Mouse (Mus musculus) brain, adult 2 months (tissue): ENCODE data around the gene Kifap3.
"Not testable (repeated sequence)": the region's sequence is repeated elsewhere in the genome, so short reads cannot be mapped to it uniquely, and the experiment has no call there.

Experiments used
- DNase-seq: peaks from one replicate; pipeline ENCODE4 v3.0.0; 2011; ENCODE audit warnings: low read depth, low spot score

Kifap3 gene

DNA sequence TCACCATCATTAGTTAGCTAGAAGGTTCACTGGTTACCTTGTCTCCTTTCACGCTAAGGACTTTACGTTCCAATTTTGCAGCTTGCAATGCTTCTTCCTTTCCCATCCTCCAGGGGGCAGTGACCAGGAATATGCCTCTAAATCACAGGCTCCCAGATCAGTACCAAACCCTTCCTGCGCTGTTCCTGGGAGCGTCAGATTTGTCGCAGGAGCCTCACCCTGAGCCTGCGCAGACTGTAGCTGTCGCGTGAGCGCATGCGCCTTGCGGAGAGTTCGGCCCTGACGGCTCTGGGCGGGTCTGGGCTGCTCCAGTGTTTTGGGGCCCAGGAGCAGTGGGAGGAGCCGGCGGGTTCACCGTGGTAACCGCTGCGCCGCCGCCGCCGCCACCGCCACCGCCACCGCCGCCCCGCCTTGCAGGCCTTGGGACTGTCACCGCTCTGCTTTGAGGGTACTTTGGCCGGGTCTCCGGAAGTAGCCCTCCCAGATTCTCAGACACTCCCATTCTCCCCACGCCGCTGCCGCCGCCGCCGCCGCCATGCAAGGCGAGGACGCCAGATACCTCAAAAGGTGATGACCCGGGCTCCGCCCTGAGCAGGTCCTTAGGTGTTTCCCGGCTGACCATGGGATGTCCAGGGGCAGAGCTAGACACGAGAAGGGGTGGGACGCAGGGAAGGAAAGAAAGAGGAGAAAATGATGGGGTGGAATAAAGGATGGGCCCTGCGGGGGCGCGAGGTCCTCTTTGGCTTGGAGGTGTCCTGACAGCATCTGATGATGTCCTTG is at the start of gene Kifap3:
Gene Kifap3 (plus strand): TSS at position 248 of the 780 bp plus-strand sequence.
- peak; percentile 100 for DNase-seq

DNA sequence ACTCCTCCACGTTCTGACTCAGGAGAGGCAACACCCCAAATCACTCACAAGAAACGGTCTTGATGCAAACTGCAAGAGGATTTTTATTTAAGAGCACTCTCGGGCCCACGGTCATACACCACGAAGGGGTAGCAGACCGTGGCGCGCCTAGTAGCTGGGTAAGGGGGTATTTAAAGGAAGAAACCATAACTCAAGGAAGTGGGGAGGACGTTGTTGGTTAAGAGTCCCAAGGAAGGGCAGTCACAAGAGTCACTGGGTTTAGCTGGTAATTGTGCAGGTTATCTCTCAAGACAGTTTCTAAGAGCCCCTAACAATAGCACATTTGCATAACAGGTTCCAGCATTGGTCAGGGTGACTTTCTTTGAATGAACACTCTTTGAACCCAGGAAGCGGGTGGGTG is 48.2 kb upstream of the Kifap3 start:
- not testable (repeated sequence) for DNase-seq

DNA sequence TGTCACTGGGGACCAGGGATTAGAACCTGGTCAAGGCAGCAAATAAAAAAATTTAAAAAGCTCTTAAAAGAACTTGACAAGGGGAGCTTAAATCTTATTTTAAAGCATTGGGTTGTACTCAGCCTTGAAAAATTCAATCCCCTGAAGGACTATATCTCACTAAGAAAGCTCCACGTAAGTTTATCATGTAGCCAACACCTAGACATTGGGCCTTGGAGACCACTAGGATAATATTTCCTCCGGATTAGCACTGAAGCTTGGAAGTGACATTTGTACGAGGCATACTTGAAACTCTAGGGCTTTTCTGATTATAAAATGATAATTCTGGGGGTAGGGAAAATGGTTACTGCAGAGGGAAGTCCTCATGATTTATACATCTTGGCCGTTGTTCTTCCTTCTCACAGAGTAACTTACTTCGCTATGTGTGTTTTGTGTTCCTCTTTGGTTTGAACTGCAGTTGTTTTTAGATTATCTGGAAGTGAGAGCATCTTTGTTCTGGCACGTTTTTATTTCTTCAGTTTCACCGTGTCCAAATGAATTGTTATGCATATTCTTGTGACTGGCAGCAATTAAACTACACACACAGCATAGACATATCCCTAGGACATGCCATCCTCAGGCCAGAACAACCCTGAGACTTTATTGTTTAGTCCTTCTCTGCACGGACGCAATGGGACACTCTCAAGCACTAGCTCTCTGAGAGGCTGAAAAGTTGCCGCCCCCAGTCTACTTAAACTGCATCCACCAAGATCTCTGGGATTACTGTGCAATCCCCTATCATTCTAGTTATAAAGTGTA is 42.7 kb upstream of the Kifap3 start:
- DNase-seq: no peak

DNA sequence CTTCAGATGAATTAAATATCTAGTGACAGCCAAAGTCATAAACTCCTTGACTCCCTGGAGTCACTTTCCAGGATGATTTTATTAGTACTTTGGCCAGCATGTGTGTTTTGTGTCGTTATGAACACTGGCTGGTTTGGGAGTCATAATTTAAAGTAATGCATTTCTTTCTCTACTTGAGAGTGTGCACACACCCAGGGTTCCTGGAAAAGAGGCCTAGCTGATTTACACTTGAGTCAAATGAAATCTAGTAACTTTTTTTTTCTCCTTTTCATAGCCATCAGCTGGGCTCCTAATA is 42.2 kb upstream of the Kifap3 start:
- no peak for DNase-seq

DNA sequence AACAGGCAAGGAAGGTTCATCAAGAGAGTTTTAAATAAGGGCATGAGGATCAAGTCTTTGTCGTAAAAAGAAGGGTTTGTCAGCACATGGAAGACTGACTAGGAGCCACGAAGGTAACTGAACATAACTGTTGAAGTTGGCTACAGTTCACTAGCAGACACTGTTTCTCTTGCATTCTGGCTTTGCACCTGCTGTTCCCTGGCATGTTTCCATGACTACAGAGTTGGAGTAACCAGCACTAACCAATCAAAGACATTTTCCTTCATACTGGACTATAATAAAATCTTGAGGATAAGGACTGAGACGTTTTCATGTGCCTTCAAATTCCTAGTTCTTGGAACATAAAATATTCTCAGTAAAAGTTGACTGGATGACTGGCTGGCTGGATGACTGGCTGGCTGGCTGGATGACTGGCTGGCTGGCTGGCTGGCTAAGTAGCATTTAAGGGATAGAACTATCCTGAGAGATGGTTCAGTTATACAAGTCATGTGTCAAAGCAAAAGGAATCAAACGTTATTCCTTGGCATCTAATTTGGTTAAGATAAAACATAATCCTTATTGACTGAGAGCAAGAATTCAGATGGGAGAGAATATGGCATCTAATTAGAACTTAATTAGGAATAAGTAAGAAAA is 27.9 kb upstream of the Kifap3 start:
- DNase-seq: peak; percentile 12

DNA sequence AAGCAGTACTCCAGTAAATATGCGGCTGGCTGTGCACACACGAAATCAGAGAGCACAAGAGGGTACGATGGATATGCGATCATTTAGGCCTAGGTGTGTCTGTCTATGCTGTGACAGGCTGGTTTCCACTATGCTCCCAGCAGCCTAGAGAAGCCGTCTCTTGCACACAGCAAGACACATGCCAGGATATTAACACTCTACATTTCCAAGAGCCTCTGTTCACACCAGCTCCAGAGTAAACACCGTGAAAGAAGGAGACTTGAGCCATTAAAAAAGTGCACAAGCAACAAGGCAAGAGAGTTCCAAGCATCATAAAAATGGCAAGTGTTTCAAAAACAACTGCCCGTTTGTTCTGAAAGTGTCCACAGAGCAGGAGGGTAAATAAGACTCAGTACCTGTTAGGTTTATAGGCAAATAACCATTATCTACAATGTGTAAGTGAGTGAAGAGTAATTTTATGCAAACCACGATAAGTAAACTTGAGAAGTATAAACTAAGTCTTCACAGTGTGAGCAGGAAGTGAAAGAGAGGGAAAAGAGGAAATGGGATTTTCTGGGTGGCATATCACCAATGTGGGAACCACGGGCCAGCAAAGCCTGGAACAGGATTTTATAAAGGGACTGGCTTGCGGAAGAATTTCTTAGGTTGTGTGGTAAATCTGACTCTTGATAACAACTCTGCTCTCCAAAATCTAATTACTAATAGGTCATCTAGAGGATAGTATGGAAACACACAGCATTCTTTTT is 21.7 kb upstream of the Kifap3 start:
- no peak for DNase-seq

DNA sequence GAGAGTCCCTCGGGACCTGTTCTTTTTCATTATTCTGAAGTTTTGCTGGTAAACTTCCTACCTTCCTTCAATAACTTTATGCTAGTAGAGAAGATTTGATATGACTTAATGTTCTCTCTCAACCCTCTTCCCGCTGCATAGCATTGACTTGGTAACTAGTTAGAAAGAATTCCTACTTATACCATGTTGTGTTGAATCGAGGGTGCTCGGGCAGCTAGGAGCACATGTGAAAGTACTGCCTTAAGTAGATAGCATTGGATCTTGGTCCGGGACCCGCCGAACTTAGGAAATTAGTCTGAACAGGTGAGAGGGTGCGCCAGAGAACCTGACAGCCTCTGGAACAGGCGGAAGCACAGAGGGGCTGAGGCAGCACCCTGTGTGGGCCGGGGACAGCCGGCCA is 4.2 kb downstream of the Kifap3 start:
- not testable (repeated sequence) for DNase-seq

DNA sequence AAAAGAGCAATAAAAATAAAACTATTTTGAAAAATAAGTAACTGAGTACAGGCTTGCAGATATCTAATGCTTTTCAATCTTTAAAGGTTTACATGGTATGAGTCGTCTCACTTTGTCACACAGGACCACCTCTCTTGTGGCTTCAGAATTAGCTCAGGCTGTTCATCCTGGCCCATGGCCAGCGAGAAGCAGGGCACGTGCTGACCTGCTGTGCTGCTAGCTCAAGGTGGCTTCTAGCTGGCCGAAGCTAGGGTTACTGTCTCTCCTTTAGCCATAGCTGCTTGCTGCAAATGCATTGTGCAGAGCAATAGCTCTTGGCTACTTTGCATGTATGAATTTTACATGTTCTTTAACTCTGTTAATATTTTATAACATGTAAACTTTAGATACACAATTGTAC is 42.0 kb downstream of the Kifap3 start:
- peak; percentile 52 for DNase-seq

DNA sequence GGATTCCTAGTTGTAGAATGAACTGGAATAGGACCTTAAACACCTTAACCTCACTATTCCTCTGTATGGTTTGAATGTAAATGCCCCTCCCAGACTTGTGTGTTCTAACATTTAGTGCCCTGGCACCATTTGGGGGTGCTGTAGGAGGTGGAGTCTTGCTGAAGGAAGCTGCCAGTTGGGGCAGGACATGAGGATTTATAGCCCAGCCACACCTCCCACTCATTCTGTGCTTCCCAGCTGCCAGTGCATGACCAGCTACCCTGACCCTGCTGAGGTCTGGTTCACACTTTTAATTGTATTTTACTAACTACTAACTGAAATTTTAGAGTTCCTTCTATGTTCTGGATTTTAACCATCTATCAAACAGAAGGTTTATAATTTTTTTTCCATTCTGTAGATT is 50.1 kb downstream of the Kifap3 start:
- no peak for DNase-seq

DNA sequence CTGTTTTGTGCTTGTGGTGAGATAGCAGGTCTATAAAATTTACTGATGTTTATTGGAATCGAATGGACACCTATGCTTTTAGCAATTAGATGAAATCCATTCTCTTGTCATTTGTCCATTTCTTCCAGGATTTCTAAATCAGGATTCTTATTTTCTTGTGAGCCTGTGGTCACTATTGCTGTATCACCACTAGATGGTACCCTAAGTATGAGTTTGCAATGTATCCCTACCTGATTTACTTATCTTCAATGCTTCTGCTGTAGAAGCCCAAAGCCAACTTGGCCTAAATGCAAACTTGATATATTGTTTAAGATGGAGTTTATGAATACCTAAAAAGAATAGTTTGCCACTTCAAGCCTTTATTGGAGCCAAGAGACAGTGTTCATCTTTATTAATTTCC is 54.7 kb downstream of the Kifap3 start:
- peak; percentile 39 for DNase-seq

DNA sequence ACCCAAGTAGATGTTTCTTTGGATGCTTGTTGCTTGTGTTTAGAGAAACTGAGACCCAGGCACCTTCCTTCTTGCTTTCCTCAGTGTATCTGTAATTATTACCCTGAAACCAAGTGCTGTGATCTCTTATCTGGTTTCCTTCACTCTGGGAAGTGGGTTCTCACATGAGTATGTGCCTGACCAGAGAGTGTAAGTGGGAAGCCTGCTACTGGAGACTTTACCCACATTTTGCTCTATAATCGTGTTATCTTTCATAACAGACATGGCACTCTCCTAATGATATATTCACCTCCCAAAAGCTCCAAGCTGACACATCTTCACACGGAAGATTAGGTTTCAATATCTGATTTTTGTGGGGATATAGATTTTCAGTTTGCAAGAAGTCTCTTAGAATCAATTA is 55.7 kb downstream of the Kifap3 start:
- no peak for DNase-seq

DNA sequence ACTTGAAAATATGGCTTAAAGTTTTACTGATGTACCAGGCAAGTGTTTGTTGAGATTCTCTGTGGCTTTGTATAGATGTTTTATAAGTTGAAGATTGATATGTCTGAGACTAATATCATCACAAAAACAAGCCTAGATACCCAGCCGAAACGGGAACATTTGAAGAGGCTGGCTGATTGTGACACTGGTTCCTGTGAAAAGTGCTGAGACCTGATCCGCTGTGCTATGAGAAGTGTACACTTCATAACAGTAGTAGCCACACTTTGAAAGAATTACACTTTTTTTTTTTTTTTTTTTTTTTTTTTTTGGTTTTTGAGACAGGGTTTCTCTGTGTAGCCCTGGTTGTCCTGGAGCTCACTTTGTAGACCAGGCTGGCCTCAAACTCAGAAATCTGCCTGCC is 59.1 kb downstream of the Kifap3 start:
- DNase-seq: not testable (repeated sequence)

DNA sequence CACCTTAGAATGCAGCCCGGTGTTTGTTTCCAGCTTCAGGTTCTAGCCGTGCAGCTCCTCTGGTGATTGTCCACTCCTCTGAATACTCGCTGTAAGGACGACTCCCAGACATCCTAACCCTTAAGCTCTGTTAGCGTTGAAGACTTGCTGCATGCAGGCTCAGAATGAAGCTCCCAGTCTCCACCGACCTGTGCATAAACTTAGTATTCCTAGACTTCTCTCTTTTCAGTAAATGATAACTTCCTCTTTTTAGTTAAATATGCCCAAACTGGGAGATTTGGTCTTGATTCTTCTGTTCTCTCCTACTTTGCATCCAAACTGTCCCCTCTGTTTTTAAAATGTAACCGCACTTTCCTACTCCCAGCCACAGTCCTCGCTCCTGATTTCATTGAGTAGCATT is 61.2 kb downstream of the Kifap3 start:
- DNase-seq: no peak

DNA sequence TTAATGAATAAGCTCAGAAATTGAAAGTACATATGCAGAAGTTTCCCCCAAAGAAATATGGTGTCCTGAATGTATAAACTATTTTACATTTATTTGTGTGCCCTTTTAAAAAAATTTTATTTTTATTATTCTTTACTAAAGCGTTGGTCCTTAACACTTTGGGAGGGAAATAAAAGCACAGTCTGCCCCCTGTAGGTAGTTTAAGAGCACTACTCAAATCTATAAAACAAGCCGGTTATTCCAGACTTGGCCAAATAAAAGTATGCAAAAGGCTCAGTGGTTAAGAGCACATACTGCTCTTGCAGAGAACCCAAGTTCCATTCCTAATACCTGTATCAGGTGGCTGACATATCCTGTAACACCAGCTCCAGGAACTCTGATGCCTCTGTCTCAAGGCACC is 62.9 kb downstream of the Kifap3 start:
- DNase-seq: no peak

DNA sequence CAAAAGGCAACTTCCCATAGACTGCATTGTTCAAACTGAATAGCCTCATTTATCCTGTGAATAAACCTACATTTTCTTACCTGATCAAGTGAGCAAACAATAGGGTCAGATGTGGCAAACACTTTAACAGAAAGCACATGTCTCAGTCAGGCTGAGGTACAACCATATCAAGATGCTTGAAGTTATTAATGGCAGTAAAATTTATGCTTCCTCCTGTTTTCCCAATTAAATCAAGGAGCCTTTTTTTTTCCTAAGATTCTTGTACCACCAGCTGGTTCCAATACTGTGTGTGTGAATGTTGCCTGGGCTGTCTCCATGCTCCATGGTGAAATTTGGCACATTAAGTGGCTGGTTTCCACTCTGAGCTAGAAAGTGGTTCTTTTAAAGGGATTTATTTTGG is 64.5 kb downstream of the Kifap3 start:
- DNase-seq: no peak

DNA sequence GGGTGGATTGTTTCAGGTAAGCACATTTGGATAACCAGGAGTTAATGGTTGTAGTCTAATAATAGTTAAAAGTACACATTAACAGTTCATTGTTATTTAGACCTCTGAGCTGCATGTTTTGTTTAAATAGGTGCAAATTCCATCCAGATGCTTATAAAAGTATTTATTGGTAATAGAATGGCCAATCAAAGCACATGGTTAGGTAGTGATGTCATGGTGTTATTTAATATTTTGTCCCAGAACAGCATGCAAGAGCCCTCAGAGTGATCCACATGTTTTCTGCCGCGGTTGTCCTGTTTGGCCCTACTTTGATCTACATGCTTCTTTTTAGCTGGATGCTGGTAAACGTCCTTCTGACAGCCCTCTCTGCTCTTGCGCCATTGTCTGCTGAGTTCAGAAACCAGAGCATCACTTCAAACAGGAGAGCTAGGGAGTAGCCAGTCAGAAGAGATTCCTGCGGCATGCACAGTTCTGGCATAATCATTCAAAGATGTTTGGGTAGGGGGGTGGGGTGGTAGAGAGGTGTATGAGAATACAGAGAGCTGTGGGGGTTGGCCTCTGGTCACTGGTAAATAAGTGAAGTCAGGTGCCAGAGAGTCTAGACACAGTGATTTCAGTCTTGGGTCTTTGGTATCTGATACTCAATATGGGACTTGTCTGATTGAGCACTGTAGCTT is 73.6 kb downstream of the Kifap3 start:
- no peak for DNase-seq

DNA sequence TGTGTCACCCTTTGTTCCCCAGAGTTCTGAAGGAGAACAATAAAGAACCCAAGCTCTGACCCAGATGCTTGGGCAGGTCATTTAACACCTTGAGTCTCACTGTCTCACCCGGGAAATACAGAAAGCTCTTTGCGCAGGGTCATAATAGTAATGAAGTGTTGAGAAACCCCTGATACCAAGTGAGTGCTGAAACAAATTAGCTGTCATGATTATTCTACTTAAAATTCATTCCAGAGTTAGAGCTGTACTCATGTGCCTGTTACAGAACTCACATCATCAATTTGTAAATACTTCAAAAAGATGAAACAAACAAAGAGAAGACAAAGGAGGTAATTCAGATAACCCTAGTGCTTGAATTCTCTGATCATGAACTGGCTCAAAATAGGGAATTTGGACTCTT is 79.0 kb downstream of the Kifap3 start:
- DNase-seq: no peak

DNA sequence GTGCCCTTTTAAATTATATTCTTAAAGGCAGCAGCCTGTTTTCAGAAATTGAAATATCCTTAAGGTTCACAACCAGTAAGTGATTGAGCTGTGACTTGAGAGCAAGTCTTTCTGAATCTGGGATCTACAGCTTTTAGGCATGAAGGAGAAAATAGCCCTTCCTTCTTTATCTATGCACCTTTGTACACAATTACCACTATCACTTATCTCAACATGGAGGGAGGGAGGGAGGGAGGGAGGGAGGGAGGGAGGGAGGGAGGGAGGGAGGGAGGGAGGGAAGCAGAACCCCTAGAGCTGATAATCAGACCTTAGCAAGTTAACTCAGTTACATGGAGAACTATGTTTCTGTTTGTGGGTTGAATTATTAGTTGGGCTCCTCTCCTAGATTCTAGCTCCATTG is 82.2 kb downstream of the Kifap3 start:
- no peak for DNase-seq

DNA sequence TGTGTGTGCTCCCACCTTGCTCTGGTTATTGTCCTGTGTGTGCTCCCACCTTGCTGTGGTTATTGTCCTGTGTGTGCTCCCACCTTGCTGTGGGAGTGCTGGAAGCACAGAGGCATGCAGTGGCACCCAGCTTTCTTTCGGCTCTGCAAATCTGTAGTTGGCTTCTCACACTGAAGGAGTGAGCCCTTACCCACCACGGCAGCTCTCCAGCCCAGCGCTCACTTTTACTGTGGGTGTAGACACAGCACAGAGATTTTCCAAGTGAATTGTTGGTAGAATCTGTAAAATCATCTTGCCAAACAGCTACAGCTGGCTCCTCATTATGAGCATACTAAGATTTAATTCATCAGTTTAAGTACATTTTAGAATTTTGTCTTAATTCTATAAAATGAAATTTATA is 93.8 kb downstream of the Kifap3 start:
- DNase-seq: peak; percentile 37

DNA sequence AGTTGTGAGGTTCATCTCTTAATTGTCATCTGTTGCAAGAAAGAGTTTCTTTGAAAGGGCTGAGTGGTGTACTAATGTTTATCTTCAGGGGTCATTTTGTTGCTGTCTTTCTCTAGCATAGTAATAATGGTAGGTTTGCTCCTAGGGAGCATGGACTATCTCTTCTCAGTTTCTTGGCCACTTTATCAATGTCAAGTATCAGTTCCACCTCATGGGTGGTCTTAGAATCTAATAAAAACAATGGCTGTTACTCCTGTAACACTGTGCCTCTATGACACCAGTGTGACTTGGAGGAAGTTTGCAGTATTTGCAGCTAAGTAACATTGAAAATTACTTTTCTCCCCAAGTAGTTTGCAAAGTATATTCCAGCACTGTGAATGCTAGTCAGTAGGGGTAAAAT is 110.2 kb downstream of the Kifap3 start:
- DNase-seq: no peak

DNA sequence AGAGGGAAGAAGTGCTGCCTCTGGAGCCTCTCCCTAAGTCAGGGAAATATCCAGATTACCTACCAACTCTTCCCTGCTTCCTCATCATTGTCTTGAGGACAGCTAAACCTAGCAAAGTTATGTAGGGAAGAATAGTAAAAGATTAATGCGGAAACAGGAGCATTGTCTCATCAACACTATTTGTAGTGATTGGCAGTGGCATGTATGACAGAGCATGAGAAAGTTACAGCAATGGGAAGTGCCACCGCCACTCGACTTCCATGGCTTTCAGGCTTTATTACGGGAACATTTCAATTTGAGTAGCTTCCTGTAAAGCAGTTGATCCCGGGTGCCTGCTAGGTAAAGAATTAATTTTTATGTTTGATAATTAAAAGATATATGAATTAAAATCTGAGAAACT is 113.9 kb downstream of the Kifap3 start:
- no peak for DNase-seq
